In the genomic region with DNA sequence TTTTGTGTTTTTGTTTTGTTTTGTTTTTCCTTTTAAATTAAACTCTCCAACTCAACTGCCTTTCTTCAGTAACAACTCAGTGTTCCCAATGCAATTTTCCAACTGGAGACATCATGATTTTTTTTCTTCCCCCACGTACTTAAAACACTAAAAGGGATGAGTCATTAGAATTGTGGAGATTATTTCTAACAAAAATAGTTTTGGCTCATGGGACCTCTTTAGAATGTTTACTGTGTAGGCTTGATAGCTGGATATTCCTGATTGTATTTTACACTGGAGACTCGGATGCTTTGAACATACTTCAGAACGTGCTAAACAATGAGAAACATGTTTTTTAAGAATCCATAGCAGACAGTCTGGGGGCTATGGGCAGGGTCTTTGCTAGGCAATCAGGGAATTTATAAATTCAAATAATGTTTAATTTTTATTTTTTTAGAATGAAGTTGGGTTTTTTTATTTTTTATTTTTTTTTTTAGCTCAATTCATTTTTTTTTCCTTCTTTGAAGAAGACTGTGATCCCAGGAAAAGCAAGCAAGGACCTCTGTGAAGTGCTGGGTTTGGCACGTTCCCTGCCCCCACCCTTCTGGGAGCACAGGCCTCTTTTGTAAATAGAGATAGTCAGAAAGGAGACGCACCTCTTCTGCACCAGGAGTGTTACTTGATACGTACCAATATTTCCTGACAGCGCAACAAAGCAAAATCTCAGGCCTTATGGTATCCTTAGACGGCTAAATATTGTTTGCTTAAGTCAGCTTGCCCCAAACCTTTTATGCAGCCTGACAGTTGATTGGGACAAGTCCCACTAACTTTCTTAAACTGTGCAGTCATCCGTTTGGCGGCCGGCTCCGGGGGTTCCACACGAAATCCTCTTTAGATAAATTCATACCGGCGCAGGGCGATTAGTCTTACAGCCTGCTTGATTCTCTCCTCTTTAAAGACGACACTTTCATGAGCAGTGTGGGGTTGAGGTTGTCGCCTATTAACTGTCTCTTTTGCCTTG, we compare ENCODE assay signal across 11 mouse cellular contexts. TPM values are rescaled to one million over a fixed set of nuclear protein-coding genes. Genes with fewer than 3 reads are reported as not detected.
DNase-seq lines count a peak whose midpoint lies in the region; ATAC-seq lines count a peak whose summit lies in the region.
"Had no signal": no experiment of that assay in that cellular context is flagged by ENCODE, and none has a peak within 500 bp of the region (broad histone marks: within the 10 kb centered on the region; RNA-seq: fewer than 3 reads in every experiment).

No protein-coding gene starts in this region.

- H3K27ac ChIP-seq in heart, embryonic 10.5 days = peak overlapping the region; percentile 82
- H3K27ac ChIP-seq in lung, embryonic 15.5 days = peak overlapping the region; percentile 92
- H3K27ac ChIP-seq in embryonic facial prominence, embryonic 12.5 days = no peak overlapping the region
- peak overlapping the region; percentile 31 for H3K27ac ChIP-seq in midbrain, embryonic 13.5 days
- H3K27ac ChIP-seq: limb, embryonic 13.5 days had no signal

- peak overlapping the region; percentile 12 for H3K4me3 ChIP-seq in heart, embryonic 10.5 days
- H3K4me3 ChIP-seq in lung, embryonic 15.5 days = no peak overlapping the region
- H3K4me3 ChIP-seq in embryonic facial prominence, embryonic 12.5 days = no peak overlapping the region
- no peak overlapping the region for H3K4me3 ChIP-seq in midbrain, embryonic 13.5 days (replicated peaks)
- H3K4me3 ChIP-seq: limb, embryonic 13.5 days; myocyte had no signal

- no peaks in the 10 kb centered on the region for H3K36me3 ChIP-seq in heart, embryonic 10.5 days
- no peaks in the 10 kb centered on the region for H3K36me3 ChIP-seq in lung, embryonic 15.5 days
- H3K36me3 ChIP-seq in embryonic facial prominence, embryonic 12.5 days = no peaks in the 10 kb centered on the region
- H3K36me3 ChIP-seq in midbrain, embryonic 13.5 days = no peaks in the 10 kb centered on the region
- H3K36me3 ChIP-seq: limb, embryonic 13.5 days had no signal

- peaks cover 48% of the 10 kb centered on the region for H3K4me1 ChIP-seq in heart, embryonic 10.5 days
- H3K4me1 ChIP-seq in lung, embryonic 15.5 days = peaks cover 59% of the 10 kb centered on the region
- H3K4me1 ChIP-seq in embryonic facial prominence, embryonic 12.5 days = peaks cover 14% of the 10 kb centered on the region
- peaks cover 51% of the 10 kb centered on the region for H3K4me1 ChIP-seq in midbrain, embryonic 13.5 days (replicated peaks)

- H3K27me3 ChIP-seq in heart, embryonic 10.5 days (ENCODE audit: insufficient read depth, poor library complexity, severe bottlenecking) = no peaks in the 10 kb centered on the region
- no peaks in the 10 kb centered on the region for H3K27me3 ChIP-seq in lung, embryonic 15.5 days
- H3K27me3 ChIP-seq in embryonic facial prominence, embryonic 12.5 days = no peaks in the 10 kb centered on the region
- peaks cover 34% of the 10 kb centered on the region for H3K27me3 ChIP-seq in midbrain, embryonic 13.5 days

- no peak for DNase-seq in heart, embryonic 10.5 days (ENCODE audit: low spot score)
- no peak for DNase-seq in heart, adult 9 months (ENCODE audit: low spot score in 2 of 2)
- no peak for DNase-seq in lung, postnatal 25 days (ENCODE audit: low spot score)
- DNase-seq in spleen, postnatal 4 days (ENCODE audit: low spot score in 2 of 2) = no peak
- DNase-seq in frontal cortex, postnatal 25 days (ENCODE audit: low spot score in 2 of 2) = no peak
- DNase-seq: cerebellum, adult 11 months had no signal

- 9% methylated on average over 18 of the region's 18 CpGs for WGBS in heart, embryonic 10.5 days
- WGBS in lung, embryonic 15.5 days = 15% methylated on average over 18 of the region's 18 CpGs
- WGBS in embryonic facial prominence, embryonic 12.5 days = 13% methylated on average over 18 of the region's 18 CpGs
- 7% methylated on average over 18 of the region's 18 CpGs for WGBS in midbrain, embryonic 13.5 days

- H3K9ac ChIP-seq in lung, embryonic 15.5 days = no peak overlapping the region
- H3K9ac ChIP-seq in embryonic facial prominence, embryonic 12.5 days = no peak overlapping the region
- H3K9ac ChIP-seq in midbrain, embryonic 13.5 days (replicated peaks) = no peak overlapping the region
- H3K9ac ChIP-seq: limb, embryonic 13.5 days had no signal

- no peak for ATAC-seq in lung, embryonic 15.5 days (ENCODE audit: borderline replicate concordance, extremely low read depth, low FRiP score, low TSS enrichment)
- no peak for ATAC-seq in embryonic facial prominence, embryonic 12.5 days (ENCODE audit: insufficient number of reproducible peaks, insufficient read depth, low FRiP score, low TSS enrichment)
- no peak for ATAC-seq in midbrain, embryonic 13.5 days

- no peak overlapping the region for H3K4me2 ChIP-seq in lung, embryonic 15.5 days
- 0 out of 2 replicates have a peak overlapping the region, but pooled peaks have one; percentile 0 for H3K4me2 ChIP-seq in embryonic facial prominence, embryonic 12.5 days (replicated peaks)
- 0 out of 2 replicates have a peak overlapping the region, but pooled peaks have one; percentile 11 for H3K4me2 ChIP-seq in midbrain, embryonic 13.5 days (replicated peaks)
- H3K4me2 ChIP-seq: limb, embryonic 13.5 days had no signal

- H3K9me3 ChIP-seq in heart, embryonic 10.5 days = no peaks in the 10 kb centered on the region
- H3K9me3 ChIP-seq in lung, embryonic 15.5 days = no peaks in the 10 kb centered on the region
- no peaks in the 10 kb centered on the region for H3K9me3 ChIP-seq in embryonic facial prominence, embryonic 12.5 days
- no peaks in the 10 kb centered on the region for H3K9me3 ChIP-seq in midbrain, embryonic 13.5 days
- H3K9me3 ChIP-seq: limb, embryonic 13.5 days had no signal

RNA-seq across cellular contexts. Expression of gene Gm10295, which starts 28.8 kb away (rescaled TPM):
- polyA plus RNA-seq in heart, embryonic 10.5 days (2016; fragmentation: Nextera tagmentation; extraction: Ambion mirVana) = not detected in 2 replicates
- not detected in 2 replicates for polyA plus RNA-seq in lung, embryonic 15.5 days (2015; fragmentation: Nextera tagmentation; extraction: Ambion mirVana)
- not detected in 2 replicates for polyA plus RNA-seq in embryonic facial prominence, embryonic 12.5 days (2016; fragmentation: Nextera tagmentation; extraction: Ambion mirVana)
- not detected in 2 replicates for polyA plus RNA-seq in midbrain, embryonic 13.5 days (2015; fragmentation: Nextera tagmentation; extraction: Ambion mirVana)
- polyA plus RNA-seq: limb, embryonic 13.5 days; myocyte had no signal
